Mouse (Mus musculus) stomach, postnatal 0 days (tissue): ENCODE measurements at regions not wholly inside any gene's neighbourhood (a gene's known extent, or its start where the extent isn't known, plus 50 kb on each side); places are given as distances from the start of the nearest gene placed in this dataset.

Experiments used
- CTCF ChIP-seq: IDR thresholded peaks from 2 replicates; pipeline ENCODE4 v1.5.1; 2016; ENCODE audit warnings: antibody characterized with exemption, low read depth, mild to moderate bottlenecking, moderate library complexity
- EP300 ChIP-seq: optimal IDR thresholded peaks from 2 replicates; pipeline ENCODE3; 2016; ENCODE audit warnings: antibody characterized with exemption

- no peak for TF ChIP-seq CTCF
- no peak for TF ChIP-seq EP300
These were observed 57.0 kb upstream of the Cdon start for GRCm38 (mm10) chr9:35363936-35364335.
